Mouse (Mus musculus): Measurements from ENCODE around the gene Zwilch.

Zwilch gene

GRCm38 (mm10) chr9:64098282-64098681 is 74.6 kb downstream of the Zwilch start:
- no peak for DNase-seq

- no peak for DNase-seq
Observed at GRCm38 (mm10) chr9:64094083-64094482, 78.8 kb downstream of the Zwilch start.

- DNase-seq = peak in 1 of 2 experiments; percentile 5
Observed at GRCm38 (mm10) chr9:64089004-64089403, 83.9 kb downstream of the Zwilch start.

- DNase-seq = no peak
Observed at GRCm38 (mm10) chr9:64088346-64088745, 84.6 kb downstream of the Zwilch start.

- DNase-seq = peak; percentile 50 to 66
Observed at GRCm38 (mm10) chr9:64087461-64088235, 85.3 kb downstream of the Zwilch start.

Data from cerebellum, adult 18-20 months (tissue).